Mouse (Mus musculus) urinary bladder, postnatal 36 days (tissue): Measurements from ENCODE around the gene Gm6034.
"Not testable (repeated sequence)": the region's sequence is repeated elsewhere in the genome, so short reads cannot be mapped to it uniquely, and the experiment has no call there.

Experiments used
- DNase-seq, 2 experiments: peaks; one replicate each; pipeline ENCODE4 v3.0.0; 2022; ENCODE audit warnings: low spot score in 2 of 2, mixed read lengths in 1 of 2

Gene Gm6034

GRCm38 (mm10) chr17:36042610-36043169 lies at the start of gene Gm6034, which contains the start of gene H2-T22:
Gene Gm6034 (plus strand): TSS chr17:36042961.
Gene H2-T22 (minus strand): TSS chr17:36042747.
- DNase-seq = peak; percentile 62 to 74

DNA sequence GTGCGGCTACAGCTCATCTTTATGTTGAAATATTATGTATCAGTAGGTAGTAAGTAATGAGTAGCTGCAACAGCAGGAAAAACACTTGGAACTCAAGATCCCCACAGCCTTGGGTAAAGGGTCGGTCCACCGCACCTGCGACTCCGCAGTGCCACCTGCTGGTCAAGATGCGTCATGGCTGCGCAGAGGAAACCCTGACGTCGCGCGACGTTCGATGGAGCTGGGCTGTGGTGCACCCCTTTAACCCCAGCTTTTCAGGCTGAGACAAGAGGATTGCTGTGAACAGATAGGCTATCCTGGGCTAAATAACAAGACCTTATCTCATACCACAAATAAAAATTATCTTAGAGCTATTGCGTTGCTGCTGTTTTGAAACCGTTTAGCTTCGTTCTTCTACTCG lies 49.1 kb upstream of the Gm6034 start:
- peak; percentile 71 to 72 for DNase-seq

- peak; percentile 76 to 85 for DNase-seq
Observed at GRCm38 (mm10) chr17:35994175-35994878, 48.4 kb upstream of the Gm6034 start.

DNA sequence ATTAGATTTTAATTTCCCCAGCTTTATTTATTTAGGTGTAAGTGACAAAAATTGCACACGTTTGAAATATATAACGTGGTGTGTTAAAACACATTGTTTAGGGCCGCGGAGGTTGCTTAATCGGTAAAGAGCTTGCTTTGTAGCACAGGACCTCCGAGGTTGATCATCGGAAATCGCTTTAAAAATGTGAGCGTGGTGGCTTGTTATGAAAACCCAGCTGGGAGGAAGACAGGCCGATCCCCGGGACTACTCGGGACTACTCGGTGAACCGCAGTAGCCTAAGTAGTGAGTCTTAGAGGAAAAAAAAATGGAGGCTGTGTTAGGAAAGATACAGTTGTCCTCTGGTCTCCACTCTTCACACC lies 47.9 kb upstream of the Gm6034 start:
- DNase-seq = no peak

- DNase-seq = peak; percentile 96
Observed at GRCm38 (mm10) chr17:35996949-35997348, 45.8 kb upstream of the Gm6034 start.

DNA sequence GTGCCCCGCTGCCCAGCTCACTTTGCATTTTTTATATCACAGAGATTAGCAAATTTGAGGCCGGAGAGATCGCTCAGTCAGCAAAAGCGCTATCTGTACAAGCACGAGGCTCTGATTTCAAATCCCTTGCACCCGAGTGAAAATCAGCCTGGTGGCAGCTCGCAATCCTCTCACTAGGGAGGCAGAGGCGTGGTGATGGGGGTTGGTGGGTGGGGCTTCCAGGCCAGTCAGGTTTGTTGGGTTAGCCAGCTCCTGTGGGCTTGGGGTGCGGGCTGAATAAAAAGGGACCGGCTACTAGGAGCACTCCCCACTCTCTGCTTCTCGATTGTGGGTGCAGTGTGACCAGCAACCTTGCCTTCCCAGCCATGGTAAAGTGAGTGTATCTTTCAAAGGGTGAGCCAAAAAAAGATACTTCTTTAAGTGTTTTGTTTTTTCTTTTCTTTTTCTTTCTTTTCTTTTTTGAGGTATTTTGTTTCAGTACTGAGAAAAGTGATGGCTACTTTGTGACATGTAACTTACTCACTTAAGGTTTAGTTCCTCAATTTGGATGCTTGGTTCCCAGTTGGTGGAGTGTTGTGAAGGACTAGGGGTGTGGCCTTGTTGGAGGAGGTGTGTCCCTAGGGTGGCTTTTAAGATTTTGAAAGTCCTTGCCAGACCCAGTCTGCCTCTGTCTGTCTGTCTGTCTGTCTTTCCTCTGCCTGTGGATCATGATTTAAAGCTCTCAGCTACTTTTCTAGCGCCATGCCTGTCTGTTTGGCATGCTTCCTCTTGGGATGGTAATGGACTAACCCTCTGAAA lies 44.8 kb upstream of the Gm6034 start:
- DNase-seq = peak; percentile 27 to 32

DNA sequence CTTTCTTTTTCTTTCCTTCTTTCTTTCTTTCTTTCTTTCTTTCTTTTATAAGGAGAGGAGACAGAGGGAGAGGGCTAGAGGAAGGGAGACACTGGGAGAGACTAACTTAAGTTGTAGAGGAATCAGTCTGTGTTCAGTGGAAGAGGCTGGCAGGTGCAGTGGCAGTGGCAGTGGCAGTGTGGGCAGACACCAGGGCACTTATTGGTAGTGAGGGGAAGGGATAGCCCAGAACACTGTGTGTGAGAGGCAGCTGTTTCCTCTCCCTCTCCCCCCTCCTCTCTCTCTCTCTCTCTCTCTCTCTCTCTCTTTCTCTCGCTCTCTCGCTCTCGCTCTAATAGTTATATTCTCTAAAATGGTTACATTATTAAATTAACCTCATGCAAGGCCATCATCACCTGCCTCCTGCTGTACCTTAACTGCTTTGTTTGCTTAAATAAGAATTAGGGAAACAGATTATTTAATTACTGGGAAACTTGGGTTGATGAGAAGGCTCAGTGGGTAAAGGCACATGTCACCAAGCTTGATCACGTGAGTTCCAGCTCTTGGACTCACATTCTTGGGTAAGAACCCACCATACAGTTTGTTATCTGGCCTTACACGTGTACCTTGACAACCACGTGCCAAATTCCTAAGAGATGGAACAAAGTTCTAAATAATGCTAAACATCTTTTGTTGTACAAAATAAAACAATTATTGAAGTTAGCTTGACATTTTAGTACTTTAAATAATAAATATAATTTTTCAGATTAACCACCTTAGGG lies 44.0 kb upstream of the Gm6034 start:
- DNase-seq = no peak

- DNase-seq = no peak
Observed at GRCm38 (mm10) chr17:35999356-35999755, 43.4 kb upstream of the Gm6034 start.

- DNase-seq = no peak
Observed at GRCm38 (mm10) chr17:36000349-36000748, 42.4 kb upstream of the Gm6034 start.

DNA sequence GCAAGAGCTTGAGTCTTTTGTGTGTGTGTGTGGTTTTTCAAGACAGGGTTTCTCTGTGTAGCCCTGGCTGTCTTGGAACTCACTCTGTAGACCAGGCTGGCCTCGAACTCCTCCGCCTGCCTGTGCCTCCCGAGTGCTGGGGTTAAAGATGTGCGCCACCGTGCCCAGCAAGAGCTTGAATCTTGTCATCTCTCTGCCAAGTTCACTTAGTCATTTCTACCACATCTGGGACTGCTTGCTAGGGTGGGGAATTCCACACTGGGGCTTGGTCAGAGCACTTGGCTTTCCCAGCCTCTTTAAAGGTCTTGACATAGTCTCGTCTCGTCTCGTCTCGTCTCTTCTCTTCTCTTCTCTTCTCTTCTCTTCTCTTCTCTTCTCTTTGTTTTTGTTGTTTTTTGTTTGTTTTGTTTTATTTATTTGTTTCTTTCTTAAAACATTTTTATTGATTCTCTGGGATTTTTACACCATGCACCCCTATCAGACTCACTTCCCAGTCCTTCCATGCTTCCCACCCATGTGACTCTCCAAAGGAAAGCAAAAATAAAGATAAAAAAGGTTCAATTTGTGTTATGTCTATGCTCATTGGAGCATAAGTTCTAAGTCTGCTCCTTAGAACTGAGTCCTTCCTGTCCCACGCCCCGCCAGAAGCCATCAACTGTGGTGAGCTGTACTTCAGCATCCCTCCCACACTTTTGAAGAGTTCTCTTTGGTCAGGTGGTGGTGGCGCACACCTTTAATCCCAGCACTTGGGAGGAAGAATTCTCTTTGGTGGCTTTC lies 41.5 kb upstream of the Gm6034 start:
- no peak for DNase-seq

DNA sequence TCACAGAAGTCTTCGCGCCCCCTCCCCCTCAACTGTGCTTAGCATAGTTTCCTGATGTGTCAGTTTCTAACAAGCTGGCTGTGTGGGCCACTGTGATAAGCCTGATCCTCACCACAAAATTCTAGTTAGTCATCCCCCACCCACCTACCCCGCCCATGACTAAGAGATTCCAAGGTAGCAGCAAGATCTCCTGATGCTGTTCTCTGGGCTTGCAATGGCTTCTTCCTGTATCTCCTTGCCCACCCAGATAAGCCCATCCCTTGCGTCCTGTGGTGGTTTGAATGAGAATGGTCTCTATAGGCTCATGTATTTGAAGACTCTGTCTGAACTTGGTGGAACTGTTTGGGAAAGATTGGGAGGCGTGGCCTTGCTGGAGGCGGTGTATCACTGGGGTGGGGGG lies 40.8 kb upstream of the Gm6034 start:
- DNase-seq = no peak

DNA sequence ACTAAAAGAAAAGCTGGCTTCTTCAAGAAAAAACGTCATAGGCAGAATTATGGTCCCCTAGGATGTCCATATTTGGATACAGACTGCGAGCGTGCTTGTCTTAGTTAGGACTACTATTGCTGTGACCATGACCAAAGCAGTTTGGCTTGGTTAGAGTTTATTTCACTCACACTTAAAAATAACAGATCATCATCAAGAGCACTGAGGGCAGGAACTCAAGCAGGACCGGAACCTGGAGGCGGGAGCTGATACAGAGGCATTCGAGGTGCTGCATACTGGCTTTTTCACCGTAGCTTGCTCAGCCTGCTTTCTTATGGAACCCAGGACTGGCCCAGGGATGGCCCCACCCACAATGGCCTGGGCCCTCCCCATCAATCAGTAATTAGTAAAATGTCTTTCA lies 39.4 kb upstream of the Gm6034 start:
- no peak for DNase-seq

GRCm38 (mm10) chr17:36004409-36004808 lies 38.4 kb upstream of the Gm6034 start:
- not testable (repeated sequence) for DNase-seq

GRCm38 (mm10) chr17:36014977-36015376 lies 27.8 kb upstream of the Gm6034 start:
- no peak for DNase-seq

GRCm38 (mm10) chr17:36017046-36017445 lies 25.7 kb upstream of the Gm6034 start:
- DNase-seq = no peak

- DNase-seq = no peak
Observed at GRCm38 (mm10) chr17:36018979-36019378, 23.8 kb upstream of the Gm6034 start.

DNA sequence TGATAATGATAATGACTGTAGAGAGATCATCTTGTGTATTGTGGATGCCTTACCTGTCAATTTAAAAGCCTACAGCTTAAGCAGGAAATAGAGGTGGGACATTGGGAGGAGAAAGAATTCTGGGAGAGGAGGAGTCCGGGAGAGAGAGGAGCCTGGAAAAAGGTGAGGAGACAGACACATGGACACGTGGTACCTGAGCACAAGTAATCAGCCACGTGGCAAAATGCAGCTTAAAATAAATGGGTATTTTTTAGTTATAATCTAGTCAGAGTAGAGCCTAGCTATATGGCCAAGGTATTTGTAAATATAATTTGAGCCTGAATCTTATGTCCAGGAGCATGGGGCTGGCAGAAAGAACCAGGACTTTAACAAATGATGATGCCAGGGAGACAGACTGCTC lies 23.2 kb upstream of the Gm6034 start:
- DNase-seq = no peak

DNA sequence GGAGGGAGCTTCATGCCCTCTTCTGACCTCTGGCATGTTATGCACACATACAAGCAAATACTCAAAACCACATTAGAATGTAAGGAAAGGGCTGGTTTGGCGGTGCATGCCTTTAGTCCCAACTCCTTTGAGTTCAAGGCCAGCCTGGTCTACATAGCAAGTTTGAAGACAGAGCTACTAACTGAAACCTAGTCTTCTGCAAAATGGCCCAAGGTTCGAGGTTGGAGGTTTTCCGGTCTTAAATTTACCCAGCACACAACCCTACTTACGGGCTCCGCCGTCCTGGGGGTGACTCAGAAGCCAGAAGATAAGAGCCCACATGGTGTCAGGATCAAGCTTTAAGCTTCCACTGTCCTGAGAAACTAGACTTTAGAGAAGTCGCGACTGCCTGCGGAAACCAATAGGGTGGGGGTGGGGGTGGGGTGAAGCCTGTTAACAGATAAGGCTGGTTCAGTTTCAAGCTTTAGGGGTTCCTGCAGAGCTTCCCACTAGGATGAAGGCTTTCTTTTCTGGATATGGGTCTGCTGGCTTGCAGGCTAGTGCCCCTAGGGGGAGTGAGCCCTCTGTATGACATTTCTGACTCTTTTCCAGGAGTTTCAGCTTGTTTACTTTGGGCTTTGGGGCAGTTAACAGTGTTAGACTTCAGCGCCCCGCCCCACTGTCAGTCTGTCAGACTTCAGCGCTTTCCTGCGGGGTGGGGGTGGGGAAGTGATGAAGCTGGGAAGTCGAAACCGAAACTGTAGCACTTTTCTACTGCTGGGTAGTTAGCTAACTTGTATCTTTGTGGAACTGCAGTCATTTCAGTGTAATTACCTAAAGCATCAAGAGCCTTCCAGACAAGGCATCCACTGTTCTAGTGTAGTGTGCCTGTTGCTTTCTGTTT lies 22.3 kb upstream of the Gm6034 start, which contains the start of gene H2-T24:
H2-T24 (minus strand) TSS at position 370 of the 883 bp plus-strand sequence.
- peak; percentile 66 to 70 for DNase-seq

DNA sequence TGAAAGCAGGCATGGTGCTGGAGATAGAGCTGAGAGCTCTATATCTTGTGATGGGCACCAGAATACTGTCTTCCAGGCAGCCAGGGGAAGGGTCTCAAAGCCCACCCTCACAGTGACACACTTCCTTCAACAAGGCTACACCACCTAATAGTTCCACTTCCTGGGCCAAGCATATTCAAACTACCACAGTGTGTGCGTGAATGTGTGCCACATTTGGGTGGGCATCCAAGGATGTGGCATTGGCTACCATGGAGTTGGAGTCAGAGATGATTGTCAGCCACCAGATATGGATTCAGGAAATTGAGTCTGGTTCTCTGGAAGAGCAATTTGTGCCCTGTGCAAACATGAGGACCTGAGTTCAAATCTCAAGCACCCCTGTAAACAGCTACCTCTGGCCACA lies 21.5 kb upstream of the Gm6034 start:
- no peak for DNase-seq

- DNase-seq = no peak
Observed at GRCm38 (mm10) chr17:36022098-36022497, 20.7 kb upstream of the Gm6034 start.
